Mouse (Mus musculus) megakaryocyte-erythroid progenitor cell, adult 5-6 weeks (primary cell): ENCODE measurements around the gene Nes. TPM values are rescaled to one million over a fixed set of nuclear protein-coding genes. Genes with fewer than 3 reads are reported as not detected.

ENCODE experiments used
- ATAC-seq: replicated peaks from 2 replicates; pipeline ENCODE4 v1.8.0; 2016; ENCODE audit warnings: mild to moderate bottlenecking, inconsistent platforms; ENCODE audit not compliant: severe bottlenecking, poor library complexity, low FRiP score, low TSS enrichment
- total RNA-seq, 2 experiments: library from RNA; stranded (forward) in 1 of 2; stranded (reverse) in 1 of 2; fragments of 200-1000, 215-1000 nt in 1 of 2; fragments of >200 nt in 1 of 2; fragmentation: Nextera tagmentation in 1 of 2; gene quantifications; 2 replicates each; pipeline ENCODE4 v1.2.3; 2014 to 2017

The Nes gene
- total RNA-seq, 2 experiments from 2014 or later: not detected

DNA sequence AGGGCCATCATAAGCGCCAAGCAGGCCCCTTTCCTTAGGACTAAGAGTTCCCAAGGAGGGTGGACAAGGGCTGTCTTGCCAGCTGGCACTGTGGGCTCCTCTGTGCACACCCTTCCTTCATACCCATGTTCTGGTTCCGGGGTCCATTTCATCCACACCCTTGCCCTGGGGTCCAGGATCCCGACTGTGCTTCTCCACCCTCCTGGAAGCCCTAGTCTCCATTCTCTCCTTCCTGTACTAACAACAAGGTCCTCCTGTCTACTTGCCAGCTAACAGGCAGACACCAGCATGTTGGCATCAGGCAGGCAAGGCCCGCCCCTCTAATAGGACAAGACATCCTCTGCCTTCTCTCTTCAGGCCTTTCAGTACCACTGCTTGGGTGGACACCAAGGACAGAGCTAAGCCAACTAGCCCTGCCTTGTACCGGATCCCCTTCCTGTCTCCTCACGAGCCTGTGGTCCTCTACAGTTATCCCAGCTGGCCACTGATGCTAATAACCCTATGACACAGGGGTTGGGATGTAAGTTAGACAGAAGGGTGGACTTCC lies 10.4 kb downstream of the Nes start:
- no peak for ATAC-seq

DNA sequence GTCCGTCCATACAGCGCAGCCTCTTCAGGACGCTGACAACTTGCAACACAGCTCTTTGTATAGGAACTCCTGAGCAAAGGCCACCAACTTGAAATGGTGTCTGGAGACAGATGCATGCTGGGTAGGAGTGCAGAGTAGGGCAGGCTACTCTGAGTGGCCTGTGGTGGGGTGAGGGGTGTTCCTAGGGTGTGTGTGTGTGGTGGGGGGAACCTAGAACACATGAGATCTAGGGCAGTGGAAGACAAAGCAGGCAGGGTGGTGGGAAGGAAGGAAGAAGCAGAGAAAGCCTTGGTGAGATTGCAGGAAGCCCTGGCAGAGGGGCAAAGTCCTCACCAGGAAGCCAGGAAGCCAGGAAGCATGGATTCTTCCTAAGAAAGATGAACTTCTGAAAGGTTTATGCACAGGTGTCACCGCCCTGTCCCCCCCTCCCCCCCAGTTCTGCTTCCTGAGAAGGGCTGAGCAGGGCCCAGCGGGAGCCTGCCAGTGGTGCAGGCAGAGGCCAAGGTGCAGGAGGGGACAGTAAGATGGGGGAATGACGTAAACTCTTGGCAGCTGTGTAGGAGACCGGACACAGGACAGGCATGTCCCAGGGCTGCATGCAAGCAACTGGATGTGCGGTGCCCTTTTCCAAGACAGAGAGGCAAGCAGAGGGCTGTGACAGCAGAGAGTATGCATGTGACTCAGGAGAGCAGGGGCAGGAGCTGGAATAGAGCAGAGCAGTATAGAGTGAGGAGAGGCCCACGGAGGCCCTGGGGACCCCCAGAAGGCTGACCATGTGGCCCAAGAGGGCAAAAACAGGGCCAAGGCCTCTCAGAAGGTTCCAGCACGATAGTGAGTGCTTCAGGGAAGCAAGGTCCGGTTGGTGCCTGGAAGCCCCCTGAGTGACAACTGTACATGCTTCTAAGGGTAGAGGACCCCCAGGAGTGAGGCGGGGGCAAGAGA lies 11.3 kb downstream of the Nes start:
- no peak for ATAC-seq

DNA sequence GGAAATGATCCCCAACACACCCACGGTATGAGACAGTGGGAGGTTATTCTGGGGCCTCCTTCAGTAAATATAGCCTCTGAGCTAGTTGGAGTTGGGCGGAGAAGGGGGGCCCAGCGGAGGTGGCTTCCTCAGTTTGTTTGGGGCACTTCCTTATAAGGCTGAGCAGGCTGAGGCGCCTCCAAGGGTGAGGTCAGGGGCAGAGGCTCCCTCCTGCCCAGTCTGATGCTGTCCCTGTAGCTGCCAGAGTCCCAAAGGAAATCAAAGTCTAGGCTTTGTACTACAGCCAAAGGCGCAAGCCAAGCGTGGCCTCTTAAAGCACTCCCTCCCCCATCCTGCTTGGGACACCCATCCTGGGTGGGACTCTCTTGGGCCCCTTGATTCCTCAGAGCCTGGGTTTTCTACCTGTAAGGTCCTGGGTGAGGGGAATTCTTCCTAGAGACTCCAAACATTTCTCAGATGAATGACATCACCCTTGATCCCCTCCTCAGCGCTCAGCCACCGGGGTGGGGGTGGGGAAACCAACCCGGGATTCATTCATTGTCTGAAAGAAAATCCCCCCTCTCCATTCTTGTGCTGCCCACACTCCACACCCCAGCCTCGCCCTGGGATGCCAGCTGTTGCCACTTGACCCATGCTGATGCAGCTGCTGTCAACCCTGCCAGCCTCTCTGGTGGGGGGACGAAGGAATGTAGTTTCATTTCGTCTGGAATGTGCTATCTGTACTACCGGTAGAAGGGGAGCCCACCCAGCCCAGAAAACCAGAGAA lies 12.1 kb downstream of the Nes start:
- no peak for ATAC-seq

DNA sequence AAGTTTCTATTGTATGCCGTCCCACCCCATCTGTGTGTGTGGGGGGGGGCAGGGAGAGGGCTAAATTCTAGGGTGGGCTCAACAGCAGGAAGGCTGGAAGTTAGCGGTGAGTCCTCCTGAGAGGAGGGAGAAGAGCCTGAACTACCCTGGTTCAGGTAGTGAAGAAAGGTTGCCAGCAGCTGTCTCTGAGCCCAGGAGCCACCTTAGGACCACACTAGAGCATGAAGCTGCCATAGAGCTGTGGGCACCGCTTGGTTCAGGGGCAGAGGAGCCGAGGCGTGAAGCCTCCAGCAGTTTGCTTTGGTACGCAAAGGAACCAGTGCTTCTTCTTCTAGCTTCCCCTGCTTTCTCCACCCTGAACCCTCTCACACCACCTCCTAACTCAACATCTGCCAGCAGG lies 12.7 kb downstream of the Nes start:
- ATAC-seq: no peak

DNA sequence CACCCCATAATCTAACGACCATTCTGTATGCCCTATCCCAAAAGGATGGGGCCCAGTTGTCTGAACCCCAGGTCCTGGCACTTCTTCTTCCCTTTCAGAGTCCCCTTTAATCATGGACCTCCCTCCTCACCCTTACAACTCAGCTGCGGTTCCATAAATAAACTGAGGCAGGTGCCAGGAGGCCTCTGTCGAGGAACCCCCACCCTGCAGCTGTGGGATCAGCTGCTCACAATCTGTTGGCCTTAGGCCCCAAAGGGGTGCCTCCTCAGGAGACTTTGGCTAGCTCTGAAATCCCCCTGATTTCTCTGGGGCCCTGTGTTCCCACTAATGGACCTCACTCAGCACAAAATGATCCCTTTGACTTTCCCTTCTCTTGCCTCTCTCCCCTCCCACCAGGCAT lies 13.2 kb downstream of the Nes start:
- ATAC-seq: no peak

DNA sequence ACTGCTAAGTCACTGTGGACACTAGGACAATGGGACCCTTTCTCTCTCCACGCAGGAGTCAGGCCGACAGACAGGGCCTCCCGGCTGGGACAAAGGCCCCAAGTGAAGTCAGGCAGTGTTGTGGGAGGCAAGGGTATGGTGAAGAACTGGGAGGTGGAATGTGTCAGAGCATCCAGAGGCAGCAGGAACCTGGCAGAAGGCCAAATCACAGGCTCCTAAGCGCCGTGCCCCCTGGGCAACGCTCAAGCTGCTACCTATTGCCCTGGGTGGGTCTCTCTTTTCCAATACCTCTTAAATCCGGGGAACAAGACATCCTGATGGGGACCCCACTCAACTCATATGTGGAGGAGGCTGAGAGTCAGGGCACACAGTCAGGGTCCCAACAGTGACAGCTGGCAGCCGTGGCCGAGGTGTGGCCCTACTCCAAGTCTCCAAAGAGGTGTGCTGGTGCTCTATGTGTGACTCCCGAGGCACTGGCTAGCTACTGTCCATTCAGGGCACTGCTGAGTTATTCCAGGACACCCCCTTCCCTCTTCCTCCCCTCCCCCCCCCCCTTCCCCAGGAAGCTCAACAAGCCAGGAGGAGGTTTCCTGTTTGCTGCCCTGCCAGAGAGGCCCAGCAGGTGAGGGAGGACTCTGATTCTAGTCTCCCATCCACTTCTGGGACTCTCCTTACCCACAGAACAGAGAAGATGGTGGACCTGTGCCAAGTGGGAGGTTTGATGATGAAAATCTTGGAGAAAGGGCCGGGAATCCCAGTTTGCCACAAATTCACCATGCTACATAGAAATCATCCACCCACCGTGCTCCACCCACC lies 14.8 kb downstream of the Nes start:
- ATAC-seq: no peak

DNA sequence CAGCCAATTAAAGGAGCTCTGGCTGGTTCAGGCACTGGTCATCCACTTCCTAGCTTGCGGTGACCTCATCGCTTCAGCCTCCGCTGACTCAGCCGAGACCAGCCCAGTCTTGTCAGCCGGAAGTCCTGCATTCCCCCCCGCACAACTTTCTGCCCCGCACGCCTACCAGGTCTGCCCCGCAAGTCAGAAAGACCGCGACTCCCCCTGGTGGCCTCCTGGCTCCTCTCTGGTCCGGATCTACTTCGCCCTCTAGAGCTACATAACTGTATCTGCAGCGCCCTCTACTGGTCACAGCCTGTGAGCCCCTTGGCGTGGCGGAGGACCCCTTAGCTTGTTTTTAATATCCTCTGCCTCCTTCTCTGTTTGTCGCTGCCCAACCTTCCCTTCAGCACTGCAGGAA lies 16.0 kb downstream of the Nes start:
- ATAC-seq: peak; percentile 77

DNA sequence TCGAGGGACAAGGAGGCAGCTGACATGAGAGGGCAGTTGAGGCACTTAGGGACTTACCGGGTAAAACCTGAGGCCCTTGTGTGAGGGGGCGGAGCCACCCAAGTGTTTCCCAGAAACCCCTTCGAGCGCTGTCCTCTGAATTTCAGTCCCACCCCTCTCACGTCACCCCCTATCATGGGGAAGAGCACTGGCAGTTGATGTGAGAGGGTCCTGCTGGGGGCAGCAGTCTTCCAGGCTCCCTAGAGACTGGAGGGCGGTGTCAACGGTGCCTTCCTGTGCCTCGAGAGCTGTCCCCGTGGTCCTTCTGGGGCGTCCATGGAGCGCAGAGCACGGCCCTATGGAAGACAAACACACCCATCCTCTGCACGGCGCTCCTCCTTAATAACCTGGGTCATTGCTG lies 16.8 kb downstream of the Nes start:
- peak; percentile 48 for ATAC-seq

DNA sequence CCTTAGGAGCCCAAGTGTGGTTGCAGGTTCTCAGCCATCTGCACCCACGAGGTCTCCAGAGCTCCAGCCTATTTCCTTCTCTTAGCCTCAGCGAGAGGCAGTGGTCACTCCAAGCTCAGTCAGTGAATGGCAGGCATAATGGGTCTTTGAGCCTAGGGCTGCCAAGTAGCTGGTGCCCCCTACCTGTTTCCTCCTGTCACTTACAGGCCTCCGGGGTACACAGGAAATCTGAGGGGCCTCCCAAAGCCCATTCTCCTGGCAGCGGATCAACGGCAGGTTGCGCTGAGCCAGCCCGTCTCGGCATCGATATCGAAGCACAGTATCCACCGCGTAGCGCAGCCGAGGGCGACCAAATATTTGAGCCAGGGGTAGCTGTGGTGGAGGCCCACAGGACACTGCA lies 17.2 kb downstream of the Nes start:
- ATAC-seq: no peak

DNA sequence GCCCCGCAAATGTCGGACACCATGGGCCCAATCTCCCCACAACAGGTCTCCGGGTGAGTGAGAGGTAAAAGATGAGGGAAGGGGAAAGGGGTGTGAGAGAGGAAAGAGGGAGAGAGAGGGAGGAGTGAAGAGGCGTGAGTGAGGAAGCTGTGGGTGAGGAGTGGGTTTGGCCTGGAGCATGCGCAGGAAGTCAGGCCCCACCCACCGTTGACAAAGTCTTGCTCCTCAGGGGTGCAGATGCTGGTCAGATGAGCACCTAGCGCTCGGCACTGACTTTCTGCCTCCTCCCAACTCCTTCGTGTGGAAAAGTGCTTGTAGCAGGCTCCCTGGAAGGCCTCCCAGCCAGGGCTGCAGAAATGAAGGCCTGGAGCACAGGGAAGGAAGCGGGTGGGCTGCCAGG lies 19.1 kb downstream of the Nes start:
- no peak for ATAC-seq

DNA sequence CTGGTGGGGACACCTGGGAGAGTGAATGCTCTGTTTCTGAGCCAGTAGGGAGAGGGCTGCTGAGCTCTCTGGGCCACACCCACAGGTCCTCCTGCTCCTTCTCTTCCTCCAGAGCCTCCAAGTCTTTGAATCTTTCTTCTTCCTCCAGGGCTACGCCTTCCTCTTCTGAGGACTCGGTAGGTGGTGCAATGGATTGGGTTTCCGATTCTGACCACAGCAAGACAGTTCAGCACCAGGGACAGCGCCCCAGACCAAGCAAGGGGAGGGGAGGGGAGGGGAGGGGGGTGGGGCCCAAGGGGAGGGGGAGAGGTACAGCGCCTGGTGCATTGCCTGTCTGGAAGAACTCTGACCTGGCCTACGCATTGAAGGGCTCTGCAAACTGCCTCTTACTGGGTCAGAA lies 22.6 kb downstream of the Nes start:
- ATAC-seq: no peak; the same call in 1 of the 2 replicates

DNA sequence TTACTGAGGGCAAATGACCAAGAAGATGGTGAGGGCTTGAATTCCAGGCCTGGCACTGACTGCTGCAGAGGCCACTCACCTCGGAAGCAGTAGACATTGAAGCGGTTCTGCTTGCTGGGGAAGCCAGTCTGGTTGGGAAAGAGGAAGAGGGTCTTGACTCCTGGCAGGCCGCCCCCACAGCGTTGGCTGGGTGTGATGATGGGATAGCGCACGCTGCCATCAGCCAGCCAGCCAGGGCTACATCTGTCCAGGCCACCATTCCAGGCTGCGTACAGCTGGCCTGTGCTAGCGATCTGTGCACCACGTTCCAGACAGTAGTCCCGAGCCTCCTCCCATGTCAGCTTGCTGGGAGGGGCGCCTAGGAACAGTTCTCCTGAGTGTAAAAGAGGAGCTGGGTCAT lies 24.5 kb downstream of the Nes start:
- ATAC-seq: no peak

DNA sequence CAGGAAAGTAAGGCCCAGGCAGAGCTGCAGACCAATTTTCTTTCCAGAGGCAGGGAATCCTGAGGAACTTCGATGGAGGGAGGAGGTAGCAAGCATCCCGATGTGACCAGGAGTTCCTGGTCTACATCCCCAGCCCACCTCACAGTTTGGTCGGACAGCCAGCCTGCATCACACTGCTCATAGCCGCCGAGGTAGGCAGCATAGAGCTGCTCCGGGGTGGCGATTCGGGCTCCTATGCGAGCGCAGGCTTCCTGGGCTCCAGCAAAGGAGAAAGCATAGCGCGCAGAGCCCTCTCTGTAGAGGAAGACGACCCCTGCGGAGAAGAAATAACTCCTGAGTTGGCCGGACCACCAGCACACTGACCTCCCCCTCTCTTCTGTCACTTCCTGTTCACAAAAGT lies 25.5 kb downstream of the Nes start:
- no peak for ATAC-seq

DNA sequence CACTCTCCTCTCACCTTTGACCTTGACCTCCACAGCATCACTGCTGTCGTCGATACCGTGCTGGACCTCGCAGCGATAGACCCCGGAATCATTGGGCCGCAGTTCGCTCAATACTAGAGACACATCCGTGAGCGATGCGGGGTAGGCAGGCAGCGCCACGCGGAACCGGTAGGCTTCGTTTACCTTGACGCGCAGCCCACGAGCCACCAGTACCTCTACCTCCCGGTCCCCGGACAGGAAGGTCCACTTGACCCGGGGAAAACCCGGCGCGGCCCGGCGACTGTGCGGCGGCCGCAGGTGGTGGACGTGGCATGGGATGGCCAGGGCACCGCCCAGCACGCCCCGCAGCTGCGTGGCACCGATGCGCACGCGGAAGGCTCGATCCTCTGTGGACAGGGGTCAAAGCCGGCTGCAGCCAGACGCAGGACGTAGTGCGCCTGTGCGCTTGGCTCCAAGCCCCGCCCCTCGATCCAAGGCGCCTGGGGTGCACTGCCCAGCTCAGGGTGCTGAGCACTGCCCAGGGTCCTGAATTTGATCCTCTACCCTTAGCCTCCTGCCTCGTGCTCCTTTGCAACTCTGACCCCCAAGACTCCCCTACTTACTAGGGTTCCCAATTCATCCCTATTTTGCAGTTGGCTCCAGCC lies 26.2 kb downstream of the Nes start:
- ATAC-seq: peak; percentile 28; the same call in 1 of the 2 replicates

DNA sequence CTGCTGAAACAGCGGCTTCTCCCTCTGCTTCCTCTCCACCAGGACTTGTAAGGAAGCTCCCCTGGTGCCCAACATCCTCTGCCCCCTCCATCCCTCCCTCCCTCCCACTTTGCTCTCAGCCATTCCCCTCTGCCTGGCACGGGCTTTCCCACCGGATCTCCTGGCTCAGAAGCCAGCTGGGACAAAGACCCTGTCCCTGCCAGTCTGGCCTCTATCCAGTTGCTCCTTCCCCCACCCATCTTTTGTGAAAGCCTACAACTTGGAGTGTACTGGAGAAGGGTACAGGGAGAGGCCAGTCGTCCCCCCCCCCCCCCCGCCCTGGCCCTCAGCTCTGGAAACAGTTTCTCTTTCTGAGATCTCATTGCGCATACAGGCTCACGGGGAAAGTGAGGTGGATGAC lies 27.9 kb downstream of the Nes start:
- ATAC-seq: no peak

DNA sequence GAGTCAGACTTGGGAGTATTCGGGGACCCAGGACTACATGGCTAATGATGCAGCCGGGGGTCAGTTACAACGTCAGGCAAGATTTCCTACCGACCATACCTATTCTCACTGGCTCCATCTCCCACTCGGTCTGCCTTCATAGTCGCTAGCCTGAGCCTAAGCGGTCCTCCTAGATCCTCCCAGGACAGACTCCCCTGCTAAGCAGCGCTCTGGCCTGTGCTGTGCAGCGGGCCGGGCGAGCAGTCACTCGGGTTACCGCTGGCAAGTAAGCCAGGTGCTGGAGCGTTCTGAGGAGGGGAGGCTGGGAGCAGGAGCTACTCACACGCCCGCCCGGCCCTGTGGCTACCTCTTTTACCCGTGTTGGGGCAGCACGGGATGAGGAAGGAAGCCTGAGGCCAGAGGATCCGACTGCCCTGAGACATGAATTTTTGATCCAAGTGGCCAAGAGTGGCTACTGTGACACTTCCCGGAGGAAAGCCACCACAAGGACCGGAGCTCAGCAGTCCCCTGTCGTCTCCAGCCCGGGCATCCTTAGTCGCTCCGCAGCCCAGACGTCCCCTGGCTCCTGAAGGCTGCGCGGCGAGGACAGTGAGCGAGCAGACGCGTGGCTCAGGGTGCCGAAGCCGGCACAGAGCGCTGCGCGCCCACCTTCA lies 28.5 kb downstream of the Nes start:
- no peak for ATAC-seq

DNA sequence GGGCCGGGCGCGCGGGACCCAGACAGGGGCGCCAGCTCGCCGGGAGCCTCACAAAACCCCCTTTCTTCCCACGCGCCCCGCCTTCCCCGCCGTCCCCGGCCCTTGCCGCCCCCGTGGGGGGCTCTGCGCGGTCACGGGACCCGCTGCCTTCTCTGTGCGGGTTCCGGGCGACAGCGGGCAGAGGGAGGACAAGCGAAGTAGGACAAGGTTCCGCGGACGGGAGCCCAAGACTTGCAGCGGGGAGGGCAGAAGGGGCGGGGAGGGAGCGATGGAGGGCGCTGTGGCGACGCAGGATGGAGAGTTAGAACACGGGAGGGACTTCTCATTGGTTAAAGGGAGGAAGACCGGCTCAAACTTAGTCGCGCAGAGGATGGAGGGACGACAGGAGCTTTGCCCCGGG lies 29.3 kb downstream of the Nes start, which contains the start of gene Bcan:
Gene Bcan (minus strand): TSS at position 50 of the 400 bp plus-strand sequence.
- no peak for ATAC-seq

DNA sequence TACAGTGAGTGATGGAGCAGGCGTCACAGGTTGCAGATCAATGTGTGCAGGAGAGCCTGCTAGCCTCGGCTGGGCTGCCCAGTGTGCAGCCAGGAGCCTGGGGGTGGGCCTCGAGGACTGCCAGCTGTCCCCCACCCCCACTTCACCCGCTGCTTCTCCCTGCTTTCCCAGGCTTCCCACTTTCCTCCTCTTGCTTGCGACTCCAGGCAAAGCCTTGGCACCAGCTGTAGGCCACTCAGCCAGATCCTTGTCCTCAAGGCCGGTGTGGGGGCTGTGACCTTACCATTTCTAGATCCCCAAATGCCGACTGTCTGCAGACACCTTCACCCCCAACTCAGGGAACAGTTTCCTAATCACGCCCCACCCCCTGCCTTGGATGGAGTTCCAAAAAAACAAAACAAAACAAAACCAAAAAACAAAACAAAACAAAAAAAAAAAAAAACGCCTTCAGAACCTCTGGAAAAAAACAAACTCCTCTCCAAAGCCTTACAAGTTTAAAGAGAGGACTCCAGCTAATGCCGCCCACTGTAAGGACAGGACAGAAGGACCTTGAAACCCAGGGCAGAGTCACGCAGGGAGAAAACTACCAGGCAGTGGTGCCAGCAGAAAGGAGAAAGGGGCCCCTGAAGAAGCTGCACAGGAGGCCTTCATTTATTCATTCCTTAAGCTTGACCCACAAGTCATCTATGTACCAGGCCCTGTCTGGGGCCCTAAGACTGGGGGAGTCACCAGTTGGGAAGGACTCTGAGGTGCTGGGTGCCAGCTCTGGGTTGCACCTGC lies 30.1 kb downstream of the Nes start:
- no peak for ATAC-seq
